In the genomic region with DNA sequence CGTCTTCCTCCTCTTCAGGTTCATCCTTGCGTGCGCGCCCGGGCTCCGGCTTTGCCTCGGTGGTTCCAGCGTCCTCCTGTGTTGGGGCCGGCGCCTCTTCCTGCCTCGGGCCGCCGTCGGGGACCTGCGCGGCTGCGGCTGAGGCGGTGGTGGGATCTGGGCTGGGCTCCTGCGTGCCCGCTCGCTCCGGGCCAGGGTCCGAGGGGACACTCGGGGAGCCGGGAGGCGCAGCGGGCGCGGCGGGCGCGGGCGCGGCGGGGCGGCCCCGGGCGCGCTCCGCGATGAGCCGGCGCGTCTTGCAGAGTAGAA, we compare ENCODE assay signal across 7 mouse cellular contexts. TPM values are rescaled to one million over a fixed set of nuclear protein-coding genes. Genes with fewer than 3 reads are reported as not detected.
DNase-seq lines count a peak whose midpoint lies in the region; ATAC-seq and TF ChIP-seq lines count a peak whose summit lies in the region.

No protein-coding gene starts in this region.

- whole genome bisulfite sequencing in embryonic facial prominence, embryonic 12.5 days: 2% methylated on average over 42 of the region's 44 CpGs
- 1% methylated on average over 44 of the region's 44 CpGs for WGBS in hindbrain, embryonic 13.5 days
- under 1% methylated on average over 31 of the region's 44 CpGs for WGBS in midbrain, embryonic 15.5 days

- H3K4me1 ChIP-seq in embryonic facial prominence, embryonic 12.5 days: peaks cover 4% of the 10 kb centered on the region
- H3K4me1 ChIP-seq in hindbrain, embryonic 13.5 days (replicated peaks): peaks cover 51% of the 10 kb centered on the region
- H3K4me1 ChIP-seq in midbrain, embryonic 15.5 days: peaks cover 52% of the 10 kb centered on the region

- H3K27ac ChIP-seq in left cerebral cortex, adult 2 months: peak overlapping the region; percentile 90
- H3K27ac ChIP-seq in embryonic facial prominence, embryonic 12.5 days: no peak overlapping the region
- H3K27ac ChIP-seq in hindbrain, embryonic 13.5 days: peak overlapping the region; percentile 92
- H3K27ac ChIP-seq in midbrain, embryonic 15.5 days: peak overlapping the region; percentile 91

- TF ChIP-seq CTCF in left cerebral cortex, adult 2 months (IDR thresholded peaks at IDR 0.05): no peak

- intact Hi-C loops in left cerebral cortex, adult 2 months (cut with DNase I): loop anchor here (2.0 kb wide), 2 partner anchors 26 to 78 kb away; no protein-coding TSS in a partner anchor
- intact Hi-C loops in left cerebral cortex, postnatal 4 days (cut with DNase I): loop anchor here (5.0 kb wide), 1 partner anchor 44 kb away; no protein-coding TSS in a partner anchor
- intact Hi-C loops in left cerebral cortex, postnatal 25 days (cut with DNase I): loop anchor here (2.0 to 5.0 kb wide), 3 partner anchors 24 to 179 kb away; a partner anchor contains a TSS

- peak overlapping the region; percentile 97 for H3K4me2 ChIP-seq in embryonic facial prominence, embryonic 12.5 days (replicated peaks)
- peak overlapping the region; percentile 82 for H3K4me2 ChIP-seq in hindbrain, embryonic 13.5 days
- peak overlapping the region; percentile 96 for H3K4me2 ChIP-seq in midbrain, embryonic 15.5 days

- DNase-seq in left cerebral cortex, adult 2 months (ENCODE audit: extremely low spot score in 1 of 2, low spot score in 2 of 2): peak in 1 of 2 experiments; percentile 70
- no peak for DNase-seq in left cerebral cortex, postnatal 4 days
- no peak for DNase-seq in left cerebral cortex, postnatal 25 days (ENCODE audit: low spot score in 2 of 2)
- DNase-seq in MN1 (ENCODE audit: low spot score): no peak

- H3K36me3 ChIP-seq in embryonic facial prominence, embryonic 12.5 days: no peaks in the 10 kb centered on the region
- H3K36me3 ChIP-seq in hindbrain, embryonic 13.5 days: peaks cover 7% of the 10 kb centered on the region; the same call in 1 of the 2 replicates
- H3K36me3 ChIP-seq in midbrain, embryonic 15.5 days (replicated peaks): no peaks in the 10 kb centered on the region

- H3K4me3 ChIP-seq in left cerebral cortex, adult 2 months: peak overlapping the region; percentile 74
- H3K4me3 ChIP-seq in embryonic facial prominence, embryonic 12.5 days: peak overlapping the region; percentile 77
- H3K4me3 ChIP-seq in hindbrain, embryonic 13.5 days: peak overlapping the region; percentile 94
- H3K4me3 ChIP-seq in midbrain, embryonic 15.5 days: peak overlapping the region; percentile 85

- H3K9me3 ChIP-seq in embryonic facial prominence, embryonic 12.5 days: no peaks in the 10 kb centered on the region
- no peaks in the 10 kb centered on the region for H3K9me3 ChIP-seq in hindbrain, embryonic 13.5 days
- H3K9me3 ChIP-seq in midbrain, embryonic 15.5 days: no peaks in the 10 kb centered on the region

- peaks cover 57% of the 10 kb centered on the region for H3K27me3 ChIP-seq in embryonic facial prominence, embryonic 12.5 days
- H3K27me3 ChIP-seq in hindbrain, embryonic 13.5 days: peaks cover 27% of the 10 kb centered on the region
- H3K27me3 ChIP-seq in midbrain, embryonic 15.5 days (replicated peaks): no peaks in the 10 kb centered on the region

- peak overlapping the region; percentile 74 for H3K9ac ChIP-seq in embryonic facial prominence, embryonic 12.5 days
- H3K9ac ChIP-seq in hindbrain, embryonic 13.5 days: peak overlapping the region; percentile 92
- peak overlapping the region; percentile 87 for H3K9ac ChIP-seq in midbrain, embryonic 15.5 days

- ATAC-seq in embryonic facial prominence, embryonic 12.5 days (ENCODE audit: insufficient number of reproducible peaks, insufficient read depth, low FRiP score, low TSS enrichment): peak; percentile 36; the same call in 1 of the 2 replicates
- ATAC-seq in hindbrain, embryonic 13.5 days (ENCODE audit: low FRiP score): peak; percentile 21
- peak; percentile 15; the same call in 1 of the 2 replicates for ATAC-seq in midbrain, embryonic 15.5 days (replicated peaks)

RNA-seq across cellular contexts. Expression of a gene that starts 1.2 kb away (rescaled TPM):
- total RNA-seq in left cerebral cortex, adult 2 months (2021): 100 to 1,000 TPM; 129 to 145 TPM
- total RNA-seq in left cerebral cortex, postnatal 4 days (2021): 100 to 1,000 TPM; 134 to 137 TPM
- polyA plus RNA-seq in embryonic facial prominence, embryonic 12.5 days (2016; fragmentation: Nextera tagmentation; extraction: Ambion mirVana): 3.0 and 3.9 TPM in 2 replicates
- 20.3 and 20.7 TPM in 2 replicates for polyA plus RNA-seq in hindbrain, embryonic 13.5 days (2015; fragmentation: Nextera tagmentation; extraction: Ambion mirVana)
- polyA plus RNA-seq in midbrain, embryonic 15.5 days (2015; fragmentation: Nextera tagmentation; extraction: Ambion mirVana): 26.0 and 27.8 TPM in 2 replicates
- 100 to 1,000 TPM; 111 to 115 TPM for total RNA-seq in left cerebral cortex, postnatal 25 days (2021)

RNA-seq across cellular contexts. Expression of a gene that starts 40.6 kb away (rescaled TPM):
- 10 to 100 TPM; 17.8 to 19.7 TPM for total RNA-seq in left cerebral cortex, adult 2 months (2021)
- total RNA-seq in left cerebral cortex, postnatal 4 days (2021): 10 to 100 TPM; 17.2 to 17.4 TPM
- 42.6 TPM in 2 replicates for polyA plus RNA-seq in embryonic facial prominence, embryonic 12.5 days (2016; fragmentation: Nextera tagmentation; extraction: Ambion mirVana)
- 19.3 and 19.9 TPM in 2 replicates for polyA plus RNA-seq in hindbrain, embryonic 13.5 days (2015; fragmentation: Nextera tagmentation; extraction: Ambion mirVana)
- polyA plus RNA-seq in midbrain, embryonic 15.5 days (2015; fragmentation: Nextera tagmentation; extraction: Ambion mirVana): 21.2 and 22.8 TPM in 2 replicates
- 10 to 100 TPM; 16.3 to 24.0 TPM for total RNA-seq in left cerebral cortex, postnatal 25 days (2021)
